Comparison of ENCODE assay signal across 8 mouse cellular contexts in the genomic region with DNA sequence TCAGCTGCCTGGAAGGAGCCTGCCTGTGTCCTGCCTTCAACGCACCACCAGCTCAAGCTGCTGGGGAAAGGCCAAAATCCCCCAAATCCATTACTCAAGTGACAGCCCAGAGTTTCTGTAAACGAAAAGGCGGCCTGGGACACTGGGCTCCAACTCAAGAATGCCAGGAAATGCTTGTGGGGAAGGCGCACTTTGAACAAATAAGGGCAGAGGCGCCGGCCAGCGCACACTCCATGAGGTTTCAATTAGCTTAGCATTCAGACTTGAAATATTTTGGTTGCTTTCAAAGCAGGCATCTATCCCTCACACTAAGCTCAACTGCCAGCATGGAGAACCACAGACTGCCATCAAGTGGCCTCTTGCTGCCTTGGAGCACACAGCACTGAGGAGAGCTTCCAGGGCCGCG. TPM values are rescaled to one million over a fixed set of nuclear protein-coding genes. Genes with fewer than 3 reads are reported as not detected.
DNase-seq lines count a peak whose midpoint lies in the region; ATAC-seq and TF ChIP-seq lines count a peak whose summit lies in the region.

No protein-coding gene starts in this region.

- peak; percentile 13 for TF ChIP-seq CTCF in C2C12 (IDR thresholded peaks at IDR 0.05; ENCODE audit: control insufficient read depth, insufficient read depth, insufficient read length)
- TF ChIP-seq CTCF in brain, embryonic 14.5 days (IDR thresholded peaks at IDR 0.05; ENCODE audit: borderline replicate concordance, extremely low read depth, insufficient read depth, insufficient read length) = no peak

- TF ChIP-seq POLR2A in brain, embryonic 14.5 days (IDR thresholded peaks at IDR 0.05; ENCODE audit: borderline replicate concordance, extremely low read depth, insufficient read depth, insufficient read length, poor library complexity, severe bottlenecking) = no peak

- H3ac ChIP-seq in C2C12 (ENCODE audit: control insufficient read depth, insufficient read length, low read depth) = peak overlapping the region; percentile 8

- no peak overlapping the region for H3K4me2 ChIP-seq in heart, embryonic 12.5 days
- no peak overlapping the region; the same call in 1 of the 2 replicates for H3K4me2 ChIP-seq in kidney, embryonic 16.5 days (replicated peaks; ENCODE audit: low read depth, low read length)

- peaks cover 46% of the 10 kb centered on the region for H3K79me3 ChIP-seq in C2C12 (ENCODE audit: low read depth)

- no peaks in the 10 kb centered on the region for H3K27me3 ChIP-seq in C2C12 (ENCODE audit: control insufficient read depth, insufficient read depth, insufficient read length)
- no peaks in the 10 kb centered on the region for H3K27me3 ChIP-seq in heart, embryonic 12.5 days (replicated peaks)
- no peaks in the 10 kb centered on the region for H3K27me3 ChIP-seq in kidney, embryonic 16.5 days (ENCODE audit: insufficient read depth, low read length)

- no peaks in the 10 kb centered on the region for H3K9me3 ChIP-seq in heart, embryonic 12.5 days (replicated peaks)
- no peaks in the 10 kb centered on the region for H3K9me3 ChIP-seq in kidney, embryonic 16.5 days (ENCODE audit: low read length)

- peak overlapping the region; percentile 78 for H3K27ac ChIP-seq in heart, embryonic 12.5 days (ENCODE audit: poor library complexity, severe bottlenecking)
- H3K27ac ChIP-seq in kidney, embryonic 16.5 days (ENCODE audit: low read length) = peak overlapping the region; percentile 88

- peaks cover 85% of the 10 kb centered on the region for H3K79me2 ChIP-seq in C2C12 (ENCODE audit: control insufficient read depth, insufficient read depth)

- ATAC-seq in heart, embryonic 12.5 days (ENCODE audit: insufficient number of reproducible peaks, low FRiP score) = no peak
- peak; percentile 32 for ATAC-seq in kidney, embryonic 16.5 days (ENCODE audit: low FRiP score, low TSS enrichment)

- DNase-seq in brain, embryonic 14.5 days (ENCODE audit: low read depth) = peak; percentile 66
- DNase-seq in lung, postnatal 14 days = peak; percentile 86
- no peak for DNase-seq in thymus, postnatal 10 days (ENCODE audit: low spot score in 2 of 2)
- no peak for DNase-seq in right cerebral cortex, postnatal 25 days
- DNase-seq in layer of hippocampus, adult 9-10 months (ENCODE audit: low spot score) = no peak

- H3K4me1 ChIP-seq in heart, embryonic 12.5 days (replicated peaks) = peaks cover 69% of the 10 kb centered on the region
- H3K4me1 ChIP-seq in kidney, embryonic 16.5 days (ENCODE audit: insufficient read depth, low read length) = peaks cover 58% of the 10 kb centered on the region

- H3K9ac ChIP-seq in heart, embryonic 12.5 days = peak overlapping the region; percentile 5; the same call in 1 of the 2 replicates
- peak overlapping the region; percentile 40; the same call in 1 of the 2 replicates for H3K9ac ChIP-seq in kidney, embryonic 16.5 days (replicated peaks; ENCODE audit: low read length)

- WGBS in heart, embryonic 12.5 days = 43% methylated on average over 9 of the region's 9 CpGs
- 51% methylated on average over 9 of the region's 9 CpGs for WGBS in kidney, embryonic 16.5 days

- H3K4me3 ChIP-seq in C2C12 (ENCODE audit: insufficient read depth, poor library complexity, severe bottlenecking) = no peak overlapping the region
- H3K4me3 ChIP-seq in heart, embryonic 12.5 days = 0 out of 2 replicates have a peak overlapping the region, but pooled peaks have one; percentile 1
- H3K4me3 ChIP-seq in kidney, embryonic 16.5 days (ENCODE audit: low read length) = no peak overlapping the region

- peaks cover 67% of the 10 kb centered on the region for H3K36me3 ChIP-seq in C2C12 (ENCODE audit: control insufficient read depth, insufficient read depth)
- peaks cover 96% of the 10 kb centered on the region for H3K36me3 ChIP-seq in heart, embryonic 12.5 days
- peaks cover 58% of the 10 kb centered on the region for H3K36me3 ChIP-seq in kidney, embryonic 16.5 days (ENCODE audit: insufficient read depth, low read length)

TF ChIP-seq in C2C12, 6 proteins besides CTCF, POLR2A, EP300 and RAD21:
- TF ChIP-seq FOSL1 (IDR thresholded peaks at IDR 0.05; ENCODE audit: insufficient read depth, low read length, poor library complexity, severe bottlenecking) = no peak
- no peak for TF ChIP-seq USF1 (IDR thresholded peaks at IDR 0.05; ENCODE audit: low read depth)
- TF ChIP-seq MAX (IDR thresholded peaks at IDR 0.05) = no peak
- TF ChIP-seq MYOG (IDR thresholded peaks at IDR 0.05; ENCODE audit: control insufficient read depth, extremely low read depth, insufficient read length) = no peak
- no peak for TF ChIP-seq CEBPB (IDR thresholded peaks at IDR 0.05; ENCODE audit: low read depth)
- TF ChIP-seq MYOD1 (IDR thresholded peaks at IDR 0.05; ENCODE audit: control insufficient read depth, insufficient read length, low read depth) = no peak
TF ChIP-seq in C2C12: peak in this region for 0.

RNA-seq across cellular contexts. Expression of gene Kctd10, which starts 9.9 kb away (rescaled TPM):
- 243 TPM for polyA plus RNA-seq in C2C12 (2012; fragmentation: generic; extraction: Trizol)
- 91.8 and 96.2 TPM in 2 replicates for polyA plus RNA-seq in brain, embryonic 14.5 days (2012; rRNA removed)
- 108 and 111 TPM in 2 replicates for polyA plus RNA-seq in heart, embryonic 12.5 days (2016; fragmentation: Nextera tagmentation; extraction: Ambion mirVana)
- 116 and 124 TPM in 2 replicates for polyA plus RNA-seq in kidney, embryonic 16.5 days (2015; fragmentation: Nextera tagmentation; extraction: Ambion mirVana)

RNA-seq across cellular contexts. Expression of gene Ube3b, which starts 10.0 kb away (rescaled TPM):
- 42.1 TPM for polyA plus RNA-seq in C2C12 (2012; fragmentation: generic; extraction: Trizol)
- polyA plus RNA-seq in brain, embryonic 14.5 days (2012; rRNA removed) = 63.1 and 66.4 TPM in 2 replicates
- 57.0 and 63.3 TPM in 2 replicates for polyA plus RNA-seq in heart, embryonic 12.5 days (2016; fragmentation: Nextera tagmentation; extraction: Ambion mirVana)
- 51.5 and 54.0 TPM in 2 replicates for polyA plus RNA-seq in kidney, embryonic 16.5 days (2015; fragmentation: Nextera tagmentation; extraction: Ambion mirVana)

Comparison
In these comparisons a context has a peak if more than half of its experiments do, and no peak if none do; other contexts are left out.
1. DNase-seq: peak in brain, embryonic 14.5 days (single experiment) and lung, postnatal 14 days (single experiment); none in thymus, postnatal 10 days (0 of 2), right cerebral cortex, postnatal 25 days (single experiment) and layer of hippocampus, adult 9-10 months (single experiment).